Mouse (Mus musculus) liver, embryonic 15.5 days (tissue): ENCODE results near the gene Cd1d1. TPM values are rescaled to one million over a fixed set of nuclear protein-coding genes. Genes with fewer than 3 reads are reported as not detected.

ENCODE experiments used
- ATAC-seq: fragments of 200-750 bp; cut with Nextera tagmentation; 2 replicates; pipeline ENCODE4 v1.8.0; 2017; ENCODE audit warnings: moderate number of reproducible peaks, mild to moderate bottlenecking, moderate library complexity; ENCODE audit not compliant: insufficient read depth
- H3K27ac ChIP-seq: fragments of 300-500 bp; sonication (generic); replicated peaks from 2 replicates; pipeline ENCODE4 v1.5.1; 2015; ENCODE audit warnings: mild to moderate bottlenecking, inconsistent platforms
- H3K27me3 ChIP-seq: fragments of 300-500 bp; sonication (generic); 2 replicates; pipeline ENCODE4 v1.6.1; 2015; ENCODE audit warnings: mild to moderate bottlenecking, inconsistent platforms
- H3K36me3 ChIP-seq: fragments of 300-500 bp; sonication (generic); replicated peaks from 2 replicates; pipeline ENCODE4 v1.6.1; 2015; ENCODE audit warnings: moderate library complexity, mild to moderate bottlenecking, inconsistent platforms
- H3K4me1 ChIP-seq: fragments of 300-500 bp; sonication (generic); replicated peaks from 2 replicates; pipeline ENCODE4 v1.6.1; 2015; ENCODE audit warnings: inconsistent platforms
- H3K4me2 ChIP-seq: fragments of 300-500 bp; sonication (generic); 2 replicates; pipeline ENCODE4 v1.6.1; 2015; ENCODE audit warnings: moderate library complexity, mild to moderate bottlenecking, inconsistent platforms
- H3K4me3 ChIP-seq: fragments of 300-500 bp; sonication (generic); replicated peaks from 2 replicates; pipeline ENCODE4 v1.5.1; 2015; ENCODE audit warnings: mild to moderate bottlenecking, inconsistent platforms
- H3K9ac ChIP-seq: fragments of 300-500 bp; sonication (generic); 2 replicates; pipeline ENCODE4 v1.6.1; 2015; ENCODE audit warnings: moderate library complexity, mild to moderate bottlenecking, inconsistent platforms
- H3K9me3 ChIP-seq: fragments of 300-500 bp; sonication (generic); replicated peaks from 2 replicates; pipeline ENCODE4 v1.6.1; 2016; ENCODE audit warnings: inconsistent platforms
- WGBS: fragments of 180-500 bp; shearing (Covaris S2); methylation state at CpG from one replicate; pipeline ENCODE4 v1.1.7; 2015; ENCODE audit warnings: mixed read lengths; ENCODE audit not compliant: insufficient replicate concordance; 5-methylcytosine and 5-hydroxymethylcytosine counted together
- polyA plus RNA-seq: library from polyadenylated mRNA; unstranded; fragments of >200 nt; fragmentation: Nextera tagmentation; extraction: Ambion mirVana; gene quantifications from 2 replicates; pipeline ENCODE4 v1.2.1, GENCODE M21; 2015

Gene Cd1d1
- polyA plus RNA-seq, 1 experiment from 2014 or later = 6.0 TPM

- 32% methylated on average over 2 of the region's 2 CpGs for WGBS
- peak overlapping the region; percentile 18; the same call in 1 of the 2 replicates for H3K4me2 ChIP-seq
- ATAC-seq = no peak
- no peaks in the 10 kb centered on the region for H3K36me3 ChIP-seq
- H3K4me3 ChIP-seq = no peak overlapping the region
- H3K4me1 ChIP-seq = no peaks in the 10 kb centered on the region
- no peaks in the 10 kb centered on the region for H3K27me3 ChIP-seq
- H3K27ac ChIP-seq = no peak overlapping the region
- no peaks in the 10 kb centered on the region for H3K9me3 ChIP-seq
- H3K9ac ChIP-seq = no peak overlapping the region
These were observed 37.9 kb downstream of the Cd1d1 start for GRCm38 (mm10) chr3:86961395-86961669.

GRCm38 (mm10) chr3:86960656-86961394 lies 38.4 kb downstream of the Cd1d1 start:
- Histone ChIP-seq H3K9me3 (no peaks in the 10 kb centered on the region), H3K27me3 (no peaks in the 10 kb centered on the region), H3K9ac (no peak overlapping the region), H3K36me3 (no peaks in the 10 kb centered on the region), H3K4me1 (no peaks in the 10 kb centered on the region), H3K27ac (no peak overlapping the region), H3K4me2 (peak overlapping the region; percentile 18; the same call in 1 of the 2 replicates), H3K4me3 (no peak overlapping the region)
- ATAC-seq = no peak
- 39% methylated on average over 17 of the region's 17 CpGs for WGBS

GRCm38 (mm10) chr3:86959088-86959487 lies 40.2 kb downstream of the Cd1d1 start:
- Histone ChIP-seq H3K27me3 (no peaks in the 10 kb centered on the region), H3K9ac (no peak overlapping the region), H3K4me2 (no peak overlapping the region), H3K4me1 (no peaks in the 10 kb centered on the region), H3K27ac (no peak overlapping the region), H3K4me3 (no peak overlapping the region), H3K9me3 (no peaks in the 10 kb centered on the region), H3K36me3 (no peaks in the 10 kb centered on the region)
- ATAC-seq = no peak
- WGBS = 40% methylated on average over 7 of the region's 7 CpGs

- Histone ChIP-seq H3K4me2 (no peak overlapping the region), H3K4me1 (no peaks in the 10 kb centered on the region), H3K4me3 (no peak overlapping the region), H3K36me3 (no peaks in the 10 kb centered on the region), H3K27me3 (no peaks in the 10 kb centered on the region), H3K27ac (no peak overlapping the region), H3K9me3 (no peaks in the 10 kb centered on the region), H3K9ac (no peak overlapping the region)
- ATAC-seq = no peak
- 29% methylated on average over 4 of the region's 4 CpGs for WGBS
These were observed 43.9 kb downstream of the Cd1d1 start for GRCm38 (mm10) chr3:86955376-86955775.

- Histone ChIP-seq H3K27me3 (no peaks in the 10 kb centered on the region), H3K36me3 (no peaks in the 10 kb centered on the region), H3K4me1 (no peaks in the 10 kb centered on the region), H3K9ac (no peak overlapping the region), H3K9me3 (no peaks in the 10 kb centered on the region), H3K4me3 (no peak overlapping the region), H3K4me2 (no peak overlapping the region), H3K27ac (no peak overlapping the region)
- no peak for ATAC-seq
- WGBS = 38% methylated on average over 1 of the region's 1 CpGs
These were observed 44.7 kb downstream of the Cd1d1 start for GRCm38 (mm10) chr3:86954521-86954920.

GRCm38 (mm10) chr3:86953819-86954218 lies 45.4 kb downstream of the Cd1d1 start:
- H3K27me3 ChIP-seq = no peaks in the 10 kb centered on the region
- H3K9me3 ChIP-seq = no peaks in the 10 kb centered on the region
- no peak overlapping the region for H3K27ac ChIP-seq
- no peaks in the 10 kb centered on the region for H3K4me1 ChIP-seq
- WGBS = 76% methylated on average over 4 of the region's 4 CpGs
- no peak overlapping the region for H3K4me2 ChIP-seq
- no peak for ATAC-seq
- no peak overlapping the region for H3K4me3 ChIP-seq
- no peaks in the 10 kb centered on the region for H3K36me3 ChIP-seq
- no peak overlapping the region for H3K9ac ChIP-seq

GRCm38 (mm10) chr3:86950652-86951051 lies 48.6 kb downstream of the Cd1d1 start:
- H3K27ac ChIP-seq = no peak overlapping the region
- ATAC-seq = no peak
- H3K27me3 ChIP-seq = no peaks in the 10 kb centered on the region
- no peak overlapping the region for H3K9ac ChIP-seq
- H3K4me3 ChIP-seq = no peak overlapping the region
- H3K36me3 ChIP-seq = no peaks in the 10 kb centered on the region
- no peak overlapping the region for H3K4me2 ChIP-seq
- WGBS = 19% methylated on average over 2 of the region's 2 CpGs
- no peaks in the 10 kb centered on the region for H3K9me3 ChIP-seq
- no peaks in the 10 kb centered on the region for H3K4me1 ChIP-seq

Other genes with a start within 250 kb of the Cd1d1 start
- gene Dclk2, start 78.6 kb downstream of the Cd1d1 start, polyA plus RNA-seq = 13.8 and 14.5 TPM in 2 replicates
- gene Kirrel, start 175.3 kb upstream of the Cd1d1 start, polyA plus RNA-seq = 0.67 and 0.92 TPM in 2 replicates